Mouse (Mus musculus): Measurements from ENCODE around the gene 3110040M04Rik. TPM values are rescaled to one million over a fixed set of nuclear protein-coding genes. Genes with fewer than 3 reads are reported as not detected.

3110040M04Rik gene
- polyA plus RNA-seq (2012; rRNA removed), result 0.08 TPM in 1 of 2 replicates, not detected in the other

GRCm38 (mm10) chr1:151203818-151204217, at the start of gene 3110040M04Rik:
TSS of gene 3110040M04Rik (plus strand) at chr1:151204121.

GRCm38 (mm10) chr1:151182266-151182665, 21.7 kb upstream of the 3110040M04Rik start, which contains the start of gene Gm47985:
TSS of gene Gm47985 (plus strand) at chr1:151182537.

DNA sequence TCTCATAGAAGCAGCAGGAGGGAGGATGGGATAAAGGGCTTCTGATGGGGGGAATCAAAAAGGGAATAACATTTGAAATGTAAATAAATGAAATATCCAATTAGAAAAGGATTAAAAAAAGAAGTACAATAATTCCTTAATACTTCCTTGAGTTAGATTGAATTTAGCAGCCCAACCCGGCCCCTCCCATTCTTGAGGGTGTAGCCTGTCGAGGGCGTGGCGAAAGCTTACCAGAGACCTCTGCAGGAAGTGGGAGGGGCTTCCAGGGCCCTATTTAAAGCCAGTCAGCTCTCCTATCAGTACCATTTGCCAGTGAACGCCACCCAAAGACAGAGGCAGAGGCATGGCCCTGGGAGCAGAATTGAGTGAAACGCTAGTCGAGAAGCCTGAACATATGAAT, 11.8 kb upstream of the 3110040M04Rik start, which contains the start of gene Gm8947:
TSS of gene Gm8947 (plus strand) at position 302 of the 400 bp plus-strand sequence.

GRCm38 (mm10) chr1:151198120-151198519, 5.8 kb upstream of the 3110040M04Rik start, which contains the start of gene Gm47995:
TSS of gene Gm47995 (plus strand) at chr1:151198448.

DNA sequence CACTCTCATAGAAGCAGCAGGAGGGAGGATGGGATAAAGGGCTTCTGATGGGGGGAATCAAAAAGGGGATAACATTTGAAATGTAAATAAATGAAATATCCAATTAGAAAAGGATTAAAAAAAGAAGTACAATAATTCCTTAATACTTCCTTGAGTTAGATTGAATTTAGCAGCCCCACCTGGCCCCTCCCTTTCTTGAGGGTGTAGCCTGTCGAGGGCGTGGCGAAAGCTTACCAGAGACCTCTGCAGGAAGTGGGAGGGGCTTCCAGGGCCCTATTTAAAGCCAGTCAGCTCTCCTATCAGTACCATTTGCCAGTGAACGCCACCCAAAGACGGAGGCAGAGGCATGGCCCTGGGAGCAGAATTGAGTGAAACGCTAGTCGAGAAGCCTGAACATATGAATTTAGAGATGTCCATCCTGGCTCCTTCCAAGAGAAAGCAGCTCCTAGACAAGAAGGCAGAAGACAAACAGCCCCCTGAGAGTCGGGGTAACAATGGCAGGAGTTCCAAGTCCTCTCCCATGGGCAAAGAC, 6.0 kb downstream of the 3110040M04Rik start, which contains the start of gene Gm47996:
TSS of gene Gm47996 (plus strand) at position 308 of the 532 bp plus-strand sequence.

Other genes starting within 250 kb of the 3110040M04Rik start
- 8.2 and 26.9 TPM in 2 replicates for gene Hmcn1, start 210.7 kb upstream of the 3110040M04Rik start, polyA plus RNA-seq (2012; rRNA removed)
- gene Gm47985, start 21.6 kb upstream of the 3110040M04Rik start, polyA plus RNA-seq (2012; rRNA removed), result 0.06 TPM in 2 replicates
- not detected in 2 replicates for gene Gm8947, start 11.7 kb upstream of the 3110040M04Rik start, polyA plus RNA-seq (2012; rRNA removed)
- 0.14 TPM in 1 of 2 replicates, not detected in the other for gene Gm47995, start 5.7 kb upstream of the 3110040M04Rik start, polyA plus RNA-seq (2012; rRNA removed)
- not detected in 2 replicates for gene Gm47996, start 6.0 kb downstream of the 3110040M04Rik start, polyA plus RNA-seq (2012; rRNA removed)
- gene Ivns1abp, start 140.4 kb downstream of the 3110040M04Rik start, polyA plus RNA-seq (2012; rRNA removed), result 228 and 273 TPM in 2 replicates
- gene Swt1, start 224.3 kb downstream of the 3110040M04Rik start, polyA plus RNA-seq (2012; rRNA removed), result 21.6 and 23.7 TPM in 2 replicates
- 33.2 and 37.4 TPM in 2 replicates for gene Trmt1l, start 224.4 kb downstream of the 3110040M04Rik start, polyA plus RNA-seq (2012; rRNA removed)

Data from central nervous system, embryonic 14 days (tissue).